Mouse (Mus musculus) B cell, adult 2 months (primary cell): ENCODE measurements at regions not wholly inside any gene's neighbourhood (a gene's known extent, or its start where the extent isn't known, plus 50 kb on each side); places are given as distances from the start of the nearest gene placed in this dataset.

ENCODE experiments used
- DNase-seq, 2 experiments: peaks; one replicate each; pipeline ENCODE4 v3.0.0; 2022

DNA sequence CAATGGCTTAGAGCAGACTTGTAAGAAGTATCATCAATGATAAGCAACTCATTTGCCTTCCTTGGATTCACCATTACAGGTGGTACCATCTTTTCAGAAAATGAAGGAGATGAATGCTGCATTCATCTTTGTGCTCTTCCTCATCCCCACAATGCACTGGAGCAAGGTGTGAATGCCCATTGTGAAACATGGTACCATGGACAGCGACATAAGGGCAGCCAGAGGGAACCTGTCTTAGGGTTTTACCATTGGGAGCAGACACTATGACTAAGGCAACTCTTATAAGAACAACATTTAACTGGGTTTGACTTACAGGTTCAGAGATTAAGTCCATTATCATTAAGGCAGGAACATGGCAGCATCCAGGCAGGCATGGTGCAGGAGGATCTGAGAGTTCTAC, 60.1 kb upstream of the Kcnj6 start:
- no peak for DNase-seq

DNA sequence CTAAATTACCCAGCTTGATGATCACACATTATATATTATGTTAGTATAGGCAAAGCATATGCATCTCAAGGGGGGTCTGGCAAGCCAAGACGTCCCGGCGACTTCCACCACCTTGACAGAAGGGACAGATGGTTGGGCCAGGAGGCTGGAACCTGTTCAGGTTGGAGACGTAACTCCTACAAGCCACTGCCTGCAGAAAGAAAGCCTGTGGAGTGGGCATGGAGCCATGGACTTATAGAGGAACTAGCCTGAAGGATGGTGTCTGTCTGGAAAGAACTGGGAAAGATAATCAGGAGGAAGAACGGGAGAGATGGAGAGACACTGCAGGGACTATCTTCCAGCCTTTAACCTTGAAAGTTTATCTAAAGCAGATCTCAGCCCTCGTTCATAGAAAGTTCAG, 66.9 kb upstream of the Kcnj6 start:
- DNase-seq: no peak

DNA sequence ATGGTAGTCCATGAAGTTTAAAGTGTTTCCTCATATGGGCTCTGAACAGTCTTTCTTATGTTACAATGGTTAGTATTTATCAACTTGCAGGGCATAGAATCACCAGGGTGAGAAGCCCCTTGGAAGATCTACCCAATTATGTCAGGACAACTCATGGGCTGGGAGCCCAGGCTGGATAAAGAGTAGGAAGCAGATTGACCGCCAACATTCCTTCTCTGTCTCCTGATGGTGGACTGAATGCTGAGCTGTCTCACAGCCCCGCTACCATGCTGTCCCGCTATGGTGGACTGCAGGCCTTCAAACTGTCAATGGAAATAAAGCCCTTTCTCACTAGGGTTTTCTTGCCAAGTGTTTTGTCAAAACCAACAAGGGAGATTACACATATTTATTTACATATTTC, 69.2 kb upstream of the Kcnj6 start:
- no peak for DNase-seq

DNA sequence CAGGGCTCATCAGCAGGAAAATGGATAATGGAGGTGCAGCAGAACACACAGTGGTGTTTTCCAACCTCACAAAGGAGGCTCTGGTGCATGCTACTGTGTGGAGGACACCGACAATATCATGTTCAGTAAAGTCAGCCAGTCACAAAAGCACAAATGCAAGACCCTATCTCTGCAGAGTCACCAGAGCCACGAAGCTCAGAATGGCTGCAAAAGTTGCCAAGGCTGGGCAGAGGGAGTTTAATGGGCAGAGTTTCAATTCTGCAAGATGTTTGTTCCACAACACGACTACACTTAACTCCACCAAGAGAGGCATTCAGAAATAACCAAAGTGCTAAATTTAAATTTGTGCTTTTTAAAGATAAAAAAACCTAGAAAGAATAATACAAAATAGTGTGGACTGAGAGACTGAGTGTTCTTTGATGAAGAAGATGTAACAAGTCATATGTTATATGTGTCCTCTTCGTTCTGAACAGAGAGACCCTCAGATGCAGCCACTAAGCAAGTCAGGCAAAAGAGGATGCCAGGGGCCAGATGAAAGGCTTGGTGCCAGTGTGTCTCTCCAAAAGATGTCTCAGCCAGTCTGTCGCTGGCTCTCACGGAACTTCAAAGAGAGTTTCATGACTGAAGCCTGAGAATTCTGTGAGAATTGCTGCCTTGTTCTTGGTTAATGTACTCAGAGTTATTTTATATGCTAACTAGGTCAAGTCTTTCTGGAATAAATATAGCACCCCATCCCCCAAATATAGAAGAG, 95.1 kb upstream of the Kcnj6 start:
- no peak for DNase-seq

DNA sequence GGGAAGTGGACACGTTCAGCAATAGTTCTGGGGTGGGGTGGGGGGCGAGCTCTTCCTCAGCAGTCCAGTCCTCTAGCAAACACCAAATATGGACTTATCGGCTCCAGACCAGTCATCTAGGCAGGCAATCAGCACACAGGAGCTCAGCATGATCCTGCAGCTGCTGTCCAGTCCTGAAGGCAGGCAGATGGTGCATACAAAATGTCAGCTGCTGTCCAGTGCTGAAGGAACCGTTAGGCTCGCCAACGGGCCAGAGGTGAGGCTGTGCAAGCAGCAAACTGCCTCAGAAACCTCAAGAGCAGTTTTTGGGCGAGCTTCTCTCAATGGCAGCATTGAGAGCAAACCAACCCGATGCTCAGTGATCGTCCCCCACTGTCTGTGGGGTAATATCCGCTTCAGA, 96.3 kb upstream of the Kcnj6 start:
- no peak for DNase-seq

DNA sequence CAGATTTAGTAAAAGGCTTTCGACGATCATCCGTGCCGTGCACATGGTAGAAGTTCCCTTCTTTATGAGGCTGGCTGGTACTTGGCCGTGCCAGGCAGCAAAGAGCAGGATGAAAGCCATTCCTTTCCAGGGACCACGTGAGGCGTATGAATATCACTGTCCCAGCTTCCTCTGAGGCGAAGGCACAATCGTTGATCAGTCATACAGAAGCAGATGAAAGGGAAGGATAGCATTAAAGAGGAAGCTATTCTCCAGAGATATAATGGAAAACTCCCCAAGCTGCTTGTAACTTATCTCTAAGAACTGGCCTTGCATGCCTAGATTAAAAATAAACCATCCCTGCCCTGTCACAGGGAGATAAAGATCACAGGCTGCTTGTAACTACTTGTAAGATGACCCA, 103.5 kb upstream of the Kcnj6 start:
- no peak for DNase-seq

DNA sequence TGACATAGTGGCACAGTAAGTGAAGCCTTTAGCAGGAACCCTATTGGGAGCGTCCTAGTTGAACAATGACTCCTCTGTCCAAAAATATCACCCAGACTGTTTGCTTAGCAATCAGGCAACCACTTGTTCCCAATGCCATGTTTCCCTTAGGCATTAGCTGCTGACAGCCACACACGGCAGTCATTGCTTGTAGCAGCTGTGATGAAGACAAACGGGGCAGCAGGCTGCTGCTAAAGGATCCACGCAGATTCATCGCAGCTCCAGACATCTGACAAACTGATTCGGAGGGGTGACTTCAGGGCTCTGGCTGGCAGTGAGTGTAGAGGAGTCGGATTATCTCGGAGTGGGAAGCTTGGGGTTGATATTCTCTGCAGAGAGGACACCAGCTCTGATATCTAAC, 120.0 kb upstream of the Kcnj6 start:
- DNase-seq: no peak

DNA sequence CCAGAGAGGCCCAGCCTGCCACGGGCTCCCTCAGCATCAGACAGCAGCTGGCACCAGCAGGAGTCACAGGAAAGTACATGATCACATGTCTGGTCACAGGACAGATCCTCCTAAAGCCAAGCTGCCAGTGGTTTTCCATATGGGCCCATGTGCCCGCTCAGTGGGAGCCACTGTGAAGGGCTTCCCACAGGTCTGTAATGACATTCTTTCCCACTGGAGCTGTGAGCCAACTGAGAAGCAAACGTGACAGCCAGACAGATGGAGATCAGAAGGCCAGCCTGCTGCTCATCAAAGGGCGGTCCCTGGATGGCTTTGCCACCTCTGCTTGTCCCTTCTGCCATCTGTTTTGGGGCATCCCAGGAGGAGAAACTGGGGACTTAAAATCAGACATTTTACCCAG, 121.8 kb upstream of the Kcnj6 start:
- DNase-seq: no peak

DNA sequence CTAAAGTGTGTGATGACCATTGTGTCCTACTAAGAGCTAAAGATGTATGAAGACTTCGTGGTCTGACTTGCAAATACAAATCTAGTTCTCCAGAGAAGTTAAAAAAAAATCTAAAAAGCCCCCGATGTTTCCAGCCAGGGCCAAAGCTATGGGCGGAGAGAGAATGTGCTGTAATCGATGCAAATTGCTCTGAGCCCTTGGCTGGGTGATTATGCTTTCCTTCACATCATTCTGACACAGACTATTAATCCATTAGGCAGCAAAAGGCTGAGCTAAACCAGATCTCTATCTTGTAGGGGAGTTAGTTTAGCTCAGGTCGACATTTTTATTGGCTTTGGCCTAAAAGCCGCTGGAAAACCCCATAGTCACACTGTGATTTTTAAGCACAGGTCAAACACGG, 124.5 kb upstream of the Kcnj6 start:
- no peak for DNase-seq

DNA sequence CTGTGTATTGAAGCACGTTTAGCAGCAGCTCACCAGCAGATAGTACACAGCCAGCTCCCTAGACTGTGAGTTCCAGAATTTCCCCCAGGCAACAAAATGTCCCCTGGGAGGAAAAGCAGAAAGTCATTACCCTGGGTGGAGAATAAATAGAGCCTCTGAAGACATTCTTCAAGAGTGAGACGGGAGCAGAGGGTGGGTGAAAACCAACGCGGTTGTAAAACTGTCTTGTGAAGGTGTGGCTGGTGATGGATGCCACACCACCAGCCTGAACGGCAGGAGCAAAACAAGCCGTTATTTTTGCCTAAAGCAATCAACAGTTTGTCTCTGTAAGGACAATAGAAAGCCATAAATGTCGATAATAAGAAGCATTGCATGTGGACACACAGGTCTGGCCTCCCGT, 129.7 kb upstream of the Kcnj15 start:
- DNase-seq: no peak

DNA sequence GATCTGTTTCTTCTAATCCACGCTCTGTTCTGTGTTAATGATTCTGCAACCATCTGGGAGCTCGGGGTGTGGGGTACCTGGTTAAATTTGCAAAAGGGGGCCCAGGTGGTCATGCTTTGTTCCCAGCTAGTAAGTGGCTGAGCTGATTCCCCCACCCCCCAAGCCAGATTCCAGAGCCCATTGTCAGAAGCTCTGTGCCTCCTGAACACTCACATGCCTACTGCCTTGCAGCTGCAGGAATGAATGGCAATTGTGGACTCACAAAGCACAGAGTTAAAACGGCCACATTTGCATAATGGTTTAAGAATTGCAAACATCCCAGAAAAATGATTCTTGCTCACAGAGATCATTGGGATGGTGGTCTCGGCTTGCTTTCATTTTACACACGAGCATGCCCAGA, 125.5 kb upstream of the Kcnj15 start:
- no peak for DNase-seq

DNA sequence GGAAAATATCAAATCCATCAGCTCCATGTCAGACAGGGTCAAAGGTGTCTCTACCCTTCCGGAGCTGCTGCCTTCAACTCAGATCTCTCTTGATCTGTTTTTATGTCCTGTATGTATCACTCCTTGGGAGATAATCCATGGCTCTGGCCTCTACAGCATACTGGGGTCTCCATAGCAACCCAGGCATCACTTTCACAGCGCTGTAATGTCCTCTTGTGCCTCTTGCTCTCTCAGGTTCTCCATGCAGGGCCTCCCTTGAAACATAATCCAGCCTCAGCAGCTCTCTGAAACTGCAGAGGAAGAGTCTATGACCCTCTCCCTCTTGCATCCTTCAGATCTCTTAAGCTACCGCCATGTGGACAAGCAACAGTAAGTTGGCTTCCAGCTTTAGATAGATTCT, 118.5 kb upstream of the Kcnj15 start:
- no peak for DNase-seq

DNA sequence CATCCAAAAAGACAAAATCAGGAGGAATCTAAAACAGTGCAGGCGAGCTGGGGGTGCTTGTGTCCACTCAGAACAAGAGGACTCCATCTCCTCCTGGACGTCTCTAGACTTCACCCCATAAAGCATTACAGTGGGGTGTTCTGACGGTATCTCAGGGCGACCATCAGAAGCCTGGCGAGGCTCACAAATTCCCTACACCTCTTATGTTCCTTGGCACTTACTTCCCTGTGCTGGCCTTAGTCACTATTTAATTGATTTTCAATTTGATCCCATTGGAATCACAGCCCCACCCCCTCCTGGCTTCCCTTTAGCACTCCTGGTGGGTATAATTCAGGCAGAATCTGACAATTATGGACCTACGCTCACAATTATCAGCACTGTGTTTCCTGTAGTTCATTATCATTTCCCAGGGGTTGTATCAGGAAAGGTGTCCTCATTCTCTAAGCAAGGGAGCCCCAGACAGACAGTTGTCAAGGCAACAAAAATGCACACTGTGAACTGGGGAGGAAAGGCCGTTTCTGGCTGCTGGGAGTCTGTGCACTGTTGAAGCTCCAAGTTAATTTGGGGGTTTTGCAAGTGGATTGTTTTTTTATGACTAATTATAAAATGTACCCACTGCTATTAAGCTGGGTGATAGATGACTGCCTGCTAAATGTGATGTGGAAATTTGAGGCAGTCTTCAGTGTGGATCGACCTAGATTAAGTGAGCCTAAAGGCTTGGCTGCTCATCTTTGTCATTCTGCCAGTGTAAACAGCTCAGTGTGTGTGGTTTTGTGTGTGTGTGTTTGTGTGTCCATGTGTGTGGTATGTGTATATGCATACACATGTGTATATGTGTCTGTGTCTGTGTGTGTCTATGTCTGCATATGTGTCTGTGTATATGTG, 115.6 kb upstream of the Kcnj15 start:
- DNase-seq: no peak

DNA sequence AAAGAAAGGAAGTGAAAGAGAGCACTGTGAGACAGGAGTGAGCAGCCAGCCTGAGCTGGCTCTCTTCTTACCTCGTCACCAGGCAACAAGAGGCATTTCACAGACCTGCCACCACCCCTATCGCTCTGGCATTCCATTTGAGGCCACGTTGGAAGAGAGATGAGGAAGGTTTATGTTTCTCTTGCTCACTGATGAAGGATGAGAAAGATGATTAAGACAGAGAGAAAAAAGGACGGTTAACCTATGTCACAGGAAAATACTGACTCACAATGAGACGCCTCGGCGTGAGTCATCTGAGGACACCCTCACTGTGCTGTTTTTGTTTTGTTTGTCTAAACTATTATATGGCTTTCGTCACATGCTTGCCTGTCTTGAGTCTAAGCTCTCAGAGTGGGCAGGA, 106.9 kb upstream of the Kcnj15 start:
- DNase-seq: no peak

DNA sequence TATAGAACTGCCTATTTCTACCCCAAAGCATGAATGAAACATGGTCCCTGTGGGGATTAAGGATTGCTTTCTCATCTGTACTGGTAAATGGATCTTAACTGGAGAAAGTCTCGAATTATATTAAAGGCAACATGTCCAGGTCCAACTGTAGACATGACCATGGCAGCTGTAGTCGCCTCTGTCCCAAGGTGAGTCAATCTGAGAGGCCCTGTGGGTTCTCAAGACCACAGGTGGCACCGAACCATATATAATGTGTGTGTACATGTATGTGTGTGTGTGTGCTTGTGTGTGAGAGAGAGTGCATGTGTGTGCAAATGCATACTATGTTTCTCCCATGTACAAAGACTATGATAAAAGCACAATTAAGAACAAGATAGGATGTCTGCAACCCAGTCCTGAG, 105.9 kb upstream of the Kcnj15 start:
- no peak for DNase-seq

DNA sequence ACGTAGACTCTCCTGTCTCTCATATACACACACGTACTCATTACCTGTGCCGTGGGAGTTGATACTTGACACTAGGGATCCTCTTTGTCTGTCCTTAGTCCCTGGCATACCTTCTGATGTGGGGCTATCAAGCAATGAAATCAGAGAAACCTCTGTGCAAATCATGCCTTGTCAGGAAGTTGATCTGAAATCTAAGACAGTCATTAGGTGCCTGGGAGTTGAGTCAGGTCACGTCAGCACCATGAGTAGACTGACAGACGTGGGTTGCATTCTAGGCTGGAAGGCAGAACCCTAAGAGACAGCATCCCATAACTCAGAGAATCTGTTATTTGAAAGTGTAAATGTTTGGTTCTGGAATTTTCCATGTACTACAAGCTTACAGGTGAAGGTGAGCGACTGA, 105.4 kb upstream of the Kcnj15 start:
- DNase-seq: no peak

DNA sequence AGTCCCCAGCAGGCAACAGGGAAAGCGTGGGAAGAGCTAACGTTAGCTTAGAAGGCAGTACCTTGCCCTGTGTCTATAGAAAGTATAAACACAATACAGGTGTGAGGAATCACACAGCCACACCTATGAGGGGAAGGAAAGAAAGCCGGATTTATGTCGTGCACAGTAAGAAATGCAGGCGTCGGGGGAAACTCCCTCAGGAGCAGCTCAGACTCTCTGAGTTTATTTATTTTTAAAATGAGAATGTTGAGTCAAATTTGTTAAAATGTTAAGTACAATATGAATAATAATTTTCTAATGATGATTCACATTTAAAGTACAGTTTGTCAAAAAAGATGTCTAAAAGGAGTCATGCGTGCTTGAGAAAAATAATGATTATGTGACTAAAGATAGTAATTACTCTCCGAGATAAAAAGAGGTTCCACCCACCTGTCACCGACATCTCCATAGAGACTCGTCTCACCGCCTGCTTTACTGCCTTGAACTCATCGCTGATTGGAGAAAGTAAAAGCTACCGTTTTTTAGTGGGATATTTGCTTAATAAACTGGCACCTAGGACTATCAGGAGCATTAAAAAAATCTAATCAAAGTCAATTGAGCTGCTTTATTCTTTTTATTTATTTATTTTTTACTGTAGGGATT, 104.5 kb upstream of the Kcnj15 start:
- no peak for DNase-seq

DNA sequence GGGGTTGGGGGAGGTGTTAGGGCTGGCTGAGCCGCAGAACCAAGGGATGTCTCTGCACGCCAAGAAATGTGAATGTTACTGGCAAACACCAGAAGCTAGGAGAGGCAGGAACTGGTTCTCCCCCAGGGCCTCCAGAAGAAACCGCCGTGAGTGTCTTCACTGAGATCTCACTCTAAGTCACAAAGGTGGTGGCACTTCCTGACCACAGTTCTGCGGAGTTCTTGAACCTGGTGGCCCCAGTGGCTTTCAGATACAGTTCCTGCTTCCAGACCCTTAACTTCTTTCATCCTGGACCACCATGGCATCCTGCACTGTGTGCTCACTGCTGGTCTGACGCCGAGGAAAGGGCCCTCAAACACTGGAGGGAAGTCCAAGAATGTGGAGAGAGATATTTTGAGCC, 89.0 kb upstream of the Kcnj15 start:
- no peak for DNase-seq

DNA sequence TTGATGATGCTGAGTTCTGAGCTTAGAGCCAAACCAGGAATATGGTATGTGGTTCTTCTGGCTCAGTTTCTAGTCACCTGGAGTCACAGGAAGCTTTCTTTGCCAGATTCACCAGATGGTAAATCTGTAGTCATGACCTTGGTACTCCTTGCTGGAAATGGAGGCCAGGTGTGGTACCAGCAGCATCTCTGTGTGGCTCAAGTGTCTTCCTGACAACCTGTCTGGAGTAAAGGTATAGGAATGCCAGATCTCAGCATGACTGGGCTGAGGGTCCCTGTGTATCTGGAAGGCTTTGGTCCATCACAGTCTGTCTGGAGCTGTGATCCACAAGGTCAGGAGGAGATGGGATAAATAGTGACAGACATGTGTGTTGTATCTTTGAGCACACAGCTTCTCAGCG, 88.0 kb upstream of the Kcnj15 start:
- no peak for DNase-seq

DNA sequence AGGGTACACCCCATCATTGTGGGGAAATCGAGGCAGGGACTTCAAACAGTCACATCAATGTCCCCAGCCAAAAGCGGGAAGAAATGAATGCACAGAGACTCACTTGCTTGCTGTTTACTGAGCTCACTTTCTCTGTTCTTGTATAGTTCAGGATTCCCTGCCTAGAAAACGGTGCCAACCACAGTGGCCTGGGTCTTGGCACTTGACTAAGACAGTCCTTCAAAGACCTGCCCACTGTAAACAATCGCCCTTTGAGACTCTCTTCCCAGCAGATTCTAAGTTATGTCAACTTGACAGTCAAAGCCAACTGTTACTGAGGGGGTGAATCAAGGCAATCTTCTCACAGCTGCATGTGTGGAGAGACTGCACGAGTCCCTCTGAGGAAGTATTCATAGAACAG, 76.8 kb upstream of the Kcnj15 start:
- no peak for DNase-seq

DNA sequence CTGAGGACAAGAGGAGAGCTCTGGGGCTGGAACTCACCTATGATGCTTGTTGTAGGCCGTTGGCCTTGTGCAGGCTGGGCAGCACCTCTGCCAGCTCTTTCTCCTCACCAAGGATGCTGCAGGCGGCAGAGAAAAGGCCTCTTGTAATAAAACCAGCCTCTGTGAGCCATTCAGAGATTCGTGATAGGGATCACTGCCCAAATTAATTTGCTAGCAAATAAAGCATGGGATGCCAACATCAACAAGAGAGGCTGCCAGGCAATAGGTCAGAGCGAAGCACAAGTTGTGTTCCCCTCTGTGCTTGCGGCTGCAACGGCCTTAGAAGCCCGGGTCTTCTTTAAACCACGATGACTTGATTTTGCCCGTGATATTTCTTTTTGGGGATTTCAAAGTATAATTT, 72.0 kb upstream of the Kcnj15 start:
- no peak for DNase-seq

DNA sequence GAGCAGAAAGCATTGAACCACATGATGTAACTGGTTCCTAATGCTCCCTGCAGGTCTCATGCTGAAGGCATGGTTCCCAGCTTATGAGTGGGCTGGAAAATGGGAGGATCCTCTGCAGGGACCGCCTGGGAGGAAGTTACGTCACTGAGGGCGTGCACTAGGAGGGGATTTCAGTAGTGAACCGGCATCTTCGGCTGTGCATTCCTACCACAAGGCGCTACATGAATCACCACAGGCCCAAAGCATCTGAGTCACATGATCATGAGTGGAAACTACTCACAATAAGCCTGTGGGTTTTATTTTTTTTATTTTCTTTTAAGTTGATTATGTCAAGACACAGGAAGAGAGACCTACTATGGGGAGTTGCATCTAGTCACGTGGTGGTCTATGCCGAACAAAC, 68.2 kb upstream of the Kcnj15 start:
- DNase-seq: no peak

DNA sequence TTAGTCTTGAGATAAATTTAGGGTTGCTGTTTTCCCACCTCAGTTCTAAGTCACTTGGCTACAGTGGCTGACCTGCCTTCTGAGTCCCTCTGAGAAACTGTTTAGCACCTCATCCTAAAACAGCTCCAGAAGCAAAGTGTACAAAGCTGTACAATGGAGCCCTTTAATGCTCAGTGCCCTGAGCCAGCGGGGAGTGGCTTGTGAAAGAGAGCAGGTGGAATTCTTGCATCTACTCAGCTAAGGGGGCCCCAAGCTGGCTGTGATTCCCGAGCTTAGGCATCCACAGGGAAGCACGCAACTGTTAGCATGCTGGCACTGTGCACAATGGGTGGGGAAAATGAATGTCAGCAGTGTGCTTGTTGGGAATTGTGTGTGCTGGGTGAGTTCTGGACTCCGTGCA, 63.2 kb upstream of the Kcnj15 start:
- no peak for DNase-seq

DNA sequence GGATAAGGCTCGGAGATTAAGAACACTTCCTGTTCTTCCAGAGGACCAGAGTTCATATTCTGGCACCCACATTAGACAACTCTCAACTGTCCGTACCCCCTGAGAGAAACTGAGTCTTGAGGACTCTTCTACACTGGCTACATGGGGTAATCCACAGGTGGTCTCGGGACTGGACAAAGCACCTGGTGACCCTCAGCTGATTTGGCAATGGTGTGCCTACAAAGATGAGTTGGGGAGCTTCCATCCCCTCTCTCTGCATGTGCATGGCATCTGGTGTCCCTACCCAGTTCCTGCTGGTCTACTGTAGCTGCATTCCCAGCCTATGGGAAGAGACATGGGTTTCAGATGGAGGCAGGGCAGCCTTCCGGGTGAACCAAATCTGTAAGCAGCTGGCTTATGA, 61.2 kb upstream of the Kcnj15 start:
- no peak for DNase-seq
